Comparison of ENCODE assay signal across 7 mouse cellular contexts in genomic region chr2:6261201-6261672, GRCm38 (mm10). TPM values are rescaled to one million over a fixed set of nuclear protein-coding genes. Genes with fewer than 3 reads are reported as not detected.
DNase-seq lines count a peak whose midpoint lies in the region; ATAC-seq lines count a peak whose summit lies in the region.

No protein-coding gene starts in this region.

- peak overlapping the region; percentile 57; the same call in 1 of the 2 replicates for H3K27ac ChIP-seq in embryonic facial prominence, embryonic 10.5 days (replicated peaks)
- H3K27ac ChIP-seq in heart, embryonic 16.5 days (ENCODE audit: low read length): peak overlapping the region; percentile 62
- peak overlapping the region; percentile 84 for H3K27ac ChIP-seq in midbrain, embryonic 12.5 days (replicated peaks)

- H3K9ac ChIP-seq in heart, embryonic 16.5 days (ENCODE audit: low read length): no peak overlapping the region
- no peak overlapping the region for H3K9ac ChIP-seq in midbrain, embryonic 12.5 days (replicated peaks)

- H3K27me3 ChIP-seq in embryonic facial prominence, embryonic 10.5 days (replicated peaks; ENCODE audit: low read depth, poor library complexity, severe bottlenecking): peaks cover 61% of the 10 kb centered on the region
- H3K27me3 ChIP-seq in heart, embryonic 16.5 days (ENCODE audit: control insufficient read depth, insufficient read depth, low read length): no peaks in the 10 kb centered on the region
- peaks cover 47% of the 10 kb centered on the region for H3K27me3 ChIP-seq in midbrain, embryonic 12.5 days

- 18% methylated on average over 8 of the region's 8 CpGs for WGBS in embryonic facial prominence, embryonic 10.5 days
- WGBS in heart, embryonic 16.5 days: 42% methylated on average over 8 of the region's 8 CpGs
- WGBS in midbrain, embryonic 12.5 days: 4% methylated on average over 8 of the region's 8 CpGs

- peaks cover 4% of the 10 kb centered on the region; the same call in 1 of the 2 replicates for H3K9me3 ChIP-seq in embryonic facial prominence, embryonic 10.5 days
- H3K9me3 ChIP-seq in heart, embryonic 16.5 days (replicated peaks; ENCODE audit: control insufficient read depth, low read length): peaks cover 9% of the 10 kb centered on the region; the same call in 1 of the 2 replicates
- peaks cover 10% of the 10 kb centered on the region; the same call in 1 of the 2 replicates for H3K9me3 ChIP-seq in midbrain, embryonic 12.5 days

- peak; percentile 29; the same call in 1 of the 2 replicates for ATAC-seq in heart, embryonic 16.5 days (replicated peaks; ENCODE audit: extremely low read depth, insufficient read depth, low FRiP score)
- peak; percentile 97 for ATAC-seq in midbrain, embryonic 12.5 days (ENCODE audit: low FRiP score, low read depth)

- no peaks in the 10 kb centered on the region for H3K36me3 ChIP-seq in embryonic facial prominence, embryonic 10.5 days (replicated peaks)
- H3K36me3 ChIP-seq in heart, embryonic 16.5 days (ENCODE audit: control insufficient read depth, insufficient read depth): no peaks in the 10 kb centered on the region
- no peaks in the 10 kb centered on the region for H3K36me3 ChIP-seq in midbrain, embryonic 12.5 days

- H3K4me1 ChIP-seq in embryonic facial prominence, embryonic 10.5 days: peaks cover 12% of the 10 kb centered on the region
- H3K4me1 ChIP-seq in heart, embryonic 16.5 days (ENCODE audit: control insufficient read depth, insufficient read depth, low read length): peaks cover 14% of the 10 kb centered on the region
- H3K4me1 ChIP-seq in midbrain, embryonic 12.5 days: peaks cover 14% of the 10 kb centered on the region

- no peak overlapping the region for H3K4me2 ChIP-seq in heart, embryonic 16.5 days (ENCODE audit: low read depth, low read length)
- H3K4me2 ChIP-seq in midbrain, embryonic 12.5 days (replicated peaks): peak overlapping the region; percentile 3; the same call in 1 of the 2 replicates

- peak; percentile 54 for DNase-seq in brain, embryonic 18.5 days (ENCODE audit: low read depth, low spot score)
- peak; percentile 54 for DNase-seq in embryonic facial prominence, embryonic 10.5 days (ENCODE audit: low spot score)
- no peak for DNase-seq in MN1 (ENCODE audit: low spot score)
- DNase-seq in adrenal gland, postnatal 25 days: no peak
- no peak for DNase-seq in right cerebral cortex, adult 18-20 months

- no peak overlapping the region for H3K4me3 ChIP-seq in embryonic facial prominence, embryonic 10.5 days
- H3K4me3 ChIP-seq in heart, embryonic 16.5 days (ENCODE audit: low read length): no peak overlapping the region
- H3K4me3 ChIP-seq in midbrain, embryonic 12.5 days: no peak overlapping the region

RNA-seq across cellular contexts. Expression of gene Echdc3, which starts 48.4 kb away (rescaled TPM):
- 2.5 and 3.1 TPM in 2 replicates for polyA plus RNA-seq in embryonic facial prominence, embryonic 10.5 days (2016; fragmentation: Nextera tagmentation; extraction: Ambion mirVana)
- polyA plus RNA-seq in heart, embryonic 16.5 days (2015; fragmentation: Nextera tagmentation; extraction: Ambion mirVana): 11.3 and 11.8 TPM in 2 replicates
- 2.7 and 2.9 TPM in 2 replicates for polyA plus RNA-seq in midbrain, embryonic 12.5 days (2016; fragmentation: Nextera tagmentation; extraction: Ambion mirVana)
- total RNA-seq in adrenal gland, postnatal 25 days (2021): 46.5 and 70.4 TPM in 2 replicates

Comparison
In these comparisons a context has a peak if more than half of its experiments do, and no peak if none do; other contexts are left out.
1. DNase-seq: peak in brain, embryonic 18.5 days (single experiment) and embryonic facial prominence, embryonic 10.5 days (single experiment); none in MN1 (single experiment), adrenal gland, postnatal 25 days (single experiment) and right cerebral cortex, adult 18-20 months (single experiment).
2. Peak in every context shown above with its lines, with median percentiles within 50 percentile points of each other: H3K27ac ChIP-seq.